Mouse (Mus musculus): ENCODE data around the gene Sirt6. TPM values are rescaled to one million over a fixed set of nuclear protein-coding genes. Genes with fewer than 3 reads are reported as not detected.

Gene Sirt6
- total and polyA plus RNA-seq, 3 experiments, result 10.5 to 38.2 TPM; not detected in 1

DNA sequence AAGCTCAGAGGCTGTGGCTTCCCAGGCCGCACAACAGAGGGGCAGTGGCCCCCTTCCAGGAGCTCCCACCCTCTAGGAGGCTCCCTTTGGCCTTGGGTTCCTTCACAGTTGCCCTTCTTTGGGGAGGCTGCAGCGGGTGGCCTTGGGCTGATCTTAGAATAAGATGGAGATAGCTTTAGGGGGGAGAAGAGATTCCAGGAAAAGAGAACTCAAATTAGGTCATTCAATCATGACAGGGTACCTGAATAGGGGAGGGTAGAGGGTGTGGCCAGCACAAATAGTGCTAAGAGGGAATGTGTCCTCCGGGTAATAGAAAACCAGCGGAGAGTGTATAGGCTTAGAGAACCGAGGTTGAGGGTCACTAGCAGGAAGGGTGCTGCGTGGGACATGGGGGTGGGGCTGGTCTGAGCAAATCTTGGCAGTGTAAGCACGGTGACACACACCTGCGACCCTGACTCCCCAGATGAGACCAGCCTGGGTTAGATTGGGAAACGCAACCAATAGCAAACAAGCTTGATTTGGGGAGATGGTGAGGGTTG, 55.4 kb downstream of the Sirt6 start:
- peak; percentile 42 for DNase-seq (ENCODE audit: low read depth, low spot score)

More for the DNA sequence above, 55.4 kb downstream of the Sirt6 start:
- Histone ChIP-seq H3K36me3 (ENCODE audit: control insufficient read depth in 1 of 2, insufficient read depth in 2 of 2, low read length in 2 of 2) (peaks cover 0 to 12% of the 10 kb centered on the region in 2 experiments; a peak in 2 of 4 replicates), H3K27ac (ENCODE audit: control insufficient read depth, low read depth, low read length) (no peak overlapping the region), H3K4me3 (ENCODE audit: control insufficient read depth in 1 of 2, insufficient read depth in 1 of 2, low read depth in 2 of 2, low read length in 2 of 2) (peak overlapping the region; percentile 60 to 66), H3K9ac (ENCODE audit: control insufficient read depth, low read depth, low read length, poor library complexity, severe bottlenecking) (peak overlapping the region; percentile 64), H3K4me1 (ENCODE audit: control insufficient read depth in 1 of 2, insufficient read depth in 2 of 2, low read length in 2 of 2) (peaks cover 3 to 30% of the 10 kb centered on the region in 2 experiments; a peak in 3 of 4 replicates), H3K79me2 (ENCODE audit: control insufficient read depth, insufficient read depth, low read length, poor library complexity) (no peaks in the 10 kb centered on the region; the same call in 1 of the 2 replicates), H3K9me3 (replicated peaks; ENCODE audit: insufficient read depth, low read length) (no peaks in the 10 kb centered on the region), H3K27me3 (ENCODE audit: control insufficient read depth in 1 of 2, insufficient read depth in 2 of 2, low read length in 2 of 2) (no peaks in the 10 kb centered on the region)
- TF ChIP-seq CHD2 (IDR thresholded peaks at IDR 0.05; ENCODE audit: low read length) (no peak), EP300 (IDR thresholded peaks at IDR 0.05; ENCODE audit: low read depth in 1 of 2, low read length in 2 of 2) (no peak), SMC3 (IDR thresholded peaks at IDR 0.05; ENCODE audit: low read depth, low read length) (no peak), SIN3A (IDR thresholded peaks at IDR 0.05; ENCODE audit: low read length) (no peak), MXI1 (IDR thresholded peaks at IDR 0.05; ENCODE audit: low read depth, low read length) (no peak), ZC3H11A (IDR thresholded peaks at IDR 0.05; ENCODE audit: low read depth, low read length) (no peak), JUND (IDR thresholded peaks at IDR 0.05; ENCODE audit: low read depth, low read length) (no peak), MYB (IDR thresholded peaks at IDR 0.05; ENCODE audit: low read depth, low read length) (no peak), TCF12 (IDR thresholded peaks at IDR 0.05; ENCODE audit: low read depth, low read length) (no peak), MAZ (IDR thresholded peaks at IDR 0.05; ENCODE audit: low read depth, low read length) (no peak), MAFK (IDR thresholded peaks at IDR 0.05; ENCODE audit: borderline replicate concordance, low read depth, low read length) (no peak), USF1 (IDR thresholded peaks at IDR 0.05; ENCODE audit: low read depth, low read length) (no peak), POLR2A (IDR thresholded peaks at IDR 0.05; ENCODE audit: control insufficient read depth in 1 of 2, insufficient read depth in 1 of 2, low read depth in 1 of 2, low read length in 2 of 2, poor library complexity in 1 of 2) (no peak), RCOR1 (IDR thresholded peaks at IDR 0.05; ENCODE audit: low read depth, low read length) (no peak), ZKSCAN1 (IDR thresholded peaks at IDR 0.05; ENCODE audit: low read depth, low read length) (no peak), USF2 (IDR thresholded peaks at IDR 0.05; ENCODE audit: borderline replicate concordance in 1 of 2, insufficient read depth in 1 of 2, low read depth in 1 of 2, low read length in 2 of 2) (no peak), GABPA (IDR thresholded peaks at IDR 0.05; ENCODE audit: low read depth, low read length) (no peak)

Other genes with a start within 250 kb of the Sirt6 start
- 20.7 and 24.7 TPM in 2 replicates for gene Fzr1, start 249.3 kb downstream of the Sirt6 start, total RNA-seq (2012; rRNA removed)
- gene Fzr1, start 249.3 kb downstream of the Sirt6 start, polyA plus RNA-seq (2012; ENCODE audit: insufficient read depth in 1 of 2, insufficient read length in 2 of 2, low read depth in 1 of 2, low replicate concordance in 2 of 2, missing spikeins in 1 of 2), result 100 to 1,000 TPM in 1 of 2 experiments, not detected in 1; 115 TPM
- gene Dohh, start 243.4 kb downstream of the Sirt6 start, total RNA-seq (2012; rRNA removed), result 153 and 157 TPM in 2 replicates
- 100 to 1,000 TPM in 1 of 2 experiments, not detected in 1; 145 TPM for gene Dohh, start 243.4 kb downstream of the Sirt6 start, polyA plus RNA-seq (2012; ENCODE audit: insufficient read depth in 1 of 2, insufficient read length in 2 of 2, low read depth in 1 of 2, low replicate concordance in 2 of 2, missing spikeins in 1 of 2)
- 0.46 and 0.62 TPM in 2 replicates for gene Gm48551, start 243.3 kb downstream of the Sirt6 start, total RNA-seq (2012; rRNA removed)
- gene Gm48551, start 243.3 kb downstream of the Sirt6 start, polyA plus RNA-seq (2012; ENCODE audit: insufficient read depth in 1 of 2, insufficient read length in 2 of 2, low read depth in 1 of 2, low replicate concordance in 2 of 2, missing spikeins in 1 of 2), result 1 to 10 TPM in 1 of 2 experiments, not detected in 1; 2.6 TPM
- 0.49 and 0.89 TPM in 2 replicates for gene Gm48552, start 238.8 kb downstream of the Sirt6 start, total RNA-seq (2012; rRNA removed)
- gene Gm48552, start 238.8 kb downstream of the Sirt6 start, polyA plus RNA-seq (2012; ENCODE audit: insufficient read depth in 1 of 2, insufficient read length in 2 of 2, low read depth in 1 of 2, low replicate concordance in 2 of 2, missing spikeins in 1 of 2), result 1 to 10 TPM in 1 of 2 experiments, not detected in 1; 1.2 TPM
- gene Smim24, start 234.7 kb downstream of the Sirt6 start, total RNA-seq (2012; rRNA removed), result 6.5 and 6.7 TPM in 2 replicates
- 10 to 100 TPM in 1 of 2 experiments, not detected in 1; 29.5 TPM for gene Smim24, start 234.7 kb downstream of the Sirt6 start, polyA plus RNA-seq (2012; ENCODE audit: insufficient read depth in 1 of 2, insufficient read length in 2 of 2, low read depth in 1 of 2, low replicate concordance in 2 of 2, missing spikeins in 1 of 2)
- gene Nfic, start 172.2 kb downstream of the Sirt6 start, total RNA-seq (2012; rRNA removed), result 2.0 and 3.6 TPM in 2 replicates
- 1 to 10 TPM in 1 of 2 experiments, not detected in 1; 9.7 TPM for gene Nfic, start 172.2 kb downstream of the Sirt6 start, polyA plus RNA-seq (2012; ENCODE audit: insufficient read depth in 1 of 2, insufficient read length in 2 of 2, low read depth in 1 of 2, low replicate concordance in 2 of 2, missing spikeins in 1 of 2)
- 0.03 and 0.08 TPM in 2 replicates for gene Celf5, start 145.1 kb downstream of the Sirt6 start, total RNA-seq (2012; rRNA removed)
- under 1 TPM in 1 of 2 experiments, not detected in 1; 0.38 TPM for gene Celf5, start 145.1 kb downstream of the Sirt6 start, polyA plus RNA-seq (2012; ENCODE audit: insufficient read depth in 1 of 2, insufficient read length in 2 of 2, low read depth in 1 of 2, low replicate concordance in 2 of 2, missing spikeins in 1 of 2)
- 120 and 136 TPM in 2 replicates for gene Ncln, start 131.4 kb downstream of the Sirt6 start, total RNA-seq (2012; rRNA removed)
- gene Ncln, start 131.4 kb downstream of the Sirt6 start, polyA plus RNA-seq (2012; ENCODE audit: insufficient read depth in 1 of 2, insufficient read length in 2 of 2, low read depth in 1 of 2, low replicate concordance in 2 of 2, missing spikeins in 1 of 2), result 100 to 1,000 TPM; 215 to 276 TPM
- gene S1pr4, start 127.7 kb downstream of the Sirt6 start, total RNA-seq (2012; rRNA removed), result 1.7 and 2.1 TPM in 2 replicates
- gene S1pr4, start 127.7 kb downstream of the Sirt6 start, polyA plus RNA-seq (2012; ENCODE audit: insufficient read depth in 1 of 2, insufficient read length in 2 of 2, low read depth in 1 of 2, low replicate concordance in 2 of 2, missing spikeins in 1 of 2), result 1 to 10 TPM in 1 of 2 experiments, not detected in 1; 1.6 TPM
- 28.2 and 33.0 TPM in 2 replicates for gene Gna15, start 103.6 kb downstream of the Sirt6 start, total RNA-seq (2012; rRNA removed)
- gene Gna15, start 103.6 kb downstream of the Sirt6 start, polyA plus RNA-seq (2012; ENCODE audit: insufficient read depth in 1 of 2, insufficient read length in 2 of 2, low read depth in 1 of 2, low replicate concordance in 2 of 2, missing spikeins in 1 of 2), result 100 to 1,000 TPM in 1 of 2 experiments, 10 to 100 TPM in 1; 23.0 to 142 TPM
- gene Gna11, start 82.6 kb downstream of the Sirt6 start, total RNA-seq (2012; rRNA removed), result 12.2 and 14.1 TPM in 2 replicates
- 10 to 100 TPM in 1 of 2 experiments, not detected in 1; 18.4 TPM for gene Gna11, start 82.6 kb downstream of the Sirt6 start, polyA plus RNA-seq (2012; ENCODE audit: insufficient read depth in 1 of 2, insufficient read length in 2 of 2, low read depth in 1 of 2, low replicate concordance in 2 of 2, missing spikeins in 1 of 2)
- 170 and 197 TPM in 2 replicates for gene Aes, start 68.3 kb downstream of the Sirt6 start, total RNA-seq (2012; rRNA removed)
- gene Aes, start 68.3 kb downstream of the Sirt6 start, polyA plus RNA-seq (2012; ENCODE audit: insufficient read depth in 1 of 2, insufficient read length in 2 of 2, low read depth in 1 of 2, low replicate concordance in 2 of 2, missing spikeins in 1 of 2), result 100 to 1,000 TPM in 1 of 2 experiments, not detected in 1; 355 TPM
- 0.19 and 0.75 TPM in 2 replicates for gene Tle2, start 53.2 kb downstream of the Sirt6 start, total RNA-seq (2012; rRNA removed)
- 1 to 10 TPM in 1 of 2 experiments, not detected in 1; 2.4 TPM for gene Tle2, start 53.2 kb downstream of the Sirt6 start, polyA plus RNA-seq (2012; ENCODE audit: insufficient read depth in 1 of 2, insufficient read length in 2 of 2, low read depth in 1 of 2, low replicate concordance in 2 of 2, missing spikeins in 1 of 2)
- 16.9 and 17.3 TPM in 2 replicates for gene Tle6, start 26.7 kb downstream of the Sirt6 start, total RNA-seq (2012; rRNA removed)
- gene Tle6, start 26.7 kb downstream of the Sirt6 start, polyA plus RNA-seq (2012; ENCODE audit: insufficient read depth in 1 of 2, insufficient read length in 2 of 2, low read depth in 1 of 2, low replicate concordance in 2 of 2, missing spikeins in 1 of 2), result 10 to 100 TPM in 1 of 2 experiments, not detected in 1; 31.9 TPM
- 0.98 and 1.1 TPM in 2 replicates for gene BC025920, start 21.5 kb downstream of the Sirt6 start, total RNA-seq (2012; rRNA removed)
- 1 to 10 TPM in 1 of 2 experiments, not detected in 1; 1.7 TPM for gene BC025920, start 21.5 kb downstream of the Sirt6 start, polyA plus RNA-seq (2012; ENCODE audit: insufficient read depth in 1 of 2, insufficient read length in 2 of 2, low read depth in 1 of 2, low replicate concordance in 2 of 2, missing spikeins in 1 of 2)
- 3.2 and 4.5 TPM in 2 replicates for gene Ankrd24, start 743 bp upstream of the Sirt6 start, total RNA-seq (2012; rRNA removed)
- 10 to 100 TPM in 1 of 2 experiments, not detected in 1; 14.6 TPM for gene Ankrd24, start 743 bp upstream of the Sirt6 start, polyA plus RNA-seq (2012; ENCODE audit: insufficient read depth in 1 of 2, insufficient read length in 2 of 2, low read depth in 1 of 2, low replicate concordance in 2 of 2, missing spikeins in 1 of 2)
- 3.5 and 3.9 TPM in 2 replicates for gene Gm10778, start 21.3 kb upstream of the Sirt6 start, total RNA-seq (2012; rRNA removed)
- gene Gm10778, start 21.3 kb upstream of the Sirt6 start, polyA plus RNA-seq (2012; ENCODE audit: insufficient read depth in 1 of 2, insufficient read length in 2 of 2, low read depth in 1 of 2, low replicate concordance in 2 of 2, missing spikeins in 1 of 2), result 1 to 10 TPM in 1 of 2 experiments, not detected in 1; 2.0 TPM
- 4.2 and 4.9 TPM in 2 replicates for gene Zfp433, start 77.0 kb upstream of the Sirt6 start, total RNA-seq (2012; rRNA removed)
- gene Zfp433, start 77.0 kb upstream of the Sirt6 start, polyA plus RNA-seq (2012; ENCODE audit: insufficient read depth in 1 of 2, insufficient read length in 2 of 2, low read depth in 1 of 2, low replicate concordance in 2 of 2, missing spikeins in 1 of 2), result 1 to 10 TPM in 1 of 2 experiments, not detected in 1; 3.0 TPM
- gene Gm3055, start 143.4 kb upstream of the Sirt6 start, total RNA-seq (2012; rRNA removed), result not detected in 2 replicates
- gene Gm3055, start 143.4 kb upstream of the Sirt6 start, polyA plus RNA-seq (2012; ENCODE audit: insufficient read depth in 1 of 2, insufficient read length in 2 of 2, low read depth in 1 of 2, low replicate concordance in 2 of 2, missing spikeins in 1 of 2), result not detected
- gene Gm4767, start 184.4 kb upstream of the Sirt6 start, total RNA-seq (2012; rRNA removed), result 1.2 and 1.3 TPM in 2 replicates
- gene Gm4767, start 184.4 kb upstream of the Sirt6 start, polyA plus RNA-seq (2012; ENCODE audit: insufficient read depth in 1 of 2, insufficient read length in 2 of 2, low read depth in 1 of 2, low replicate concordance in 2 of 2, missing spikeins in 1 of 2), result under 1 TPM in 1 of 2 experiments, not detected in 1; 0.24 TPM
- gene Gm32687, start 236.1 kb upstream of the Sirt6 start, total RNA-seq (2012; rRNA removed), result 0.12 TPM in 1 of 2 replicates, not detected in the other
- gene Gm32687, start 236.1 kb upstream of the Sirt6 start, polyA plus RNA-seq (2012; ENCODE audit: insufficient read depth in 1 of 2, insufficient read length in 2 of 2, low read depth in 1 of 2, low replicate concordance in 2 of 2, missing spikeins in 1 of 2), result not detected